Mouse (Mus musculus) thymus, adult 2 months (tissue): ENCODE measurements around the gene Traf2.

Source experiments
- CTCF ChIP-seq: fragments of 200-500 bp; IDR thresholded peaks from 2 replicates; pipeline ENCODE4 v1.5.1; 2012; ENCODE audit warnings: mild to moderate bottlenecking, control low read depth, low read length, moderate library complexity, borderline replicate concordance; ENCODE audit not compliant: control insufficient read depth, poor library complexity, insufficient read depth; ENCODE audit errors: extremely low read depth
- POLR2A ChIP-seq: fragments of 200-500 bp; IDR thresholded peaks from 2 replicates; pipeline ENCODE4 v1.6.1; 2012; ENCODE audit warnings: mild to moderate bottlenecking, low read length, control low read depth, moderate library complexity; ENCODE audit not compliant: control insufficient read depth, poor library complexity, insufficient read depth; ENCODE audit errors: extremely low read depth

DNA sequence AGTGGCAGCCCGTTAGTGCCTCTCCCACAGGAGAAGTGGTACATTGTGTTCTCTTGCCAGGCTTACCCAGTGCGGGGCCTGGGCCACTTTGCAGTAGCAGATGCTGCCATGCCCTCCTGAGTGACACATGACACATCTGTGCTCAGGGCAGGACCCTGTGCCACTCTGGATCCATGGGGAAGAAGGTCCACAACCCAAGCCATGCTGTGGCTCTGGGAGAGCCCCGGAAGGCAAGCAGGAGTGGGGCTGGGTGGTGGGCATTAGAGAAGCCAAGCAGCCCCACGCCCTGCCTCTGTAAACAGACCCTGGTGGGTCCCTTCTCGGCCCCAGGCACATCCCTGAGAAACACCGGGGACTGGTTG, 36.4 kb upstream of the Traf2 start:
- no peak for TF ChIP-seq CTCF
- no peak for TF ChIP-seq POLR2A
